Comparison of ENCODE assay signal across 9 mouse cellular contexts in genomic region chr4:41759206-41759605, GRCm38 (mm10). TPM values are rescaled to one million over a fixed set of nuclear protein-coding genes. Genes with fewer than 3 reads are reported as not detected.
A peak's percentile ranks its signal among the peaks of the same experiment; 100 is the strongest.
DNase-seq lines count a peak whose midpoint lies in the region; ATAC-seq and TF ChIP-seq lines count a peak whose summit lies in the region.
"Had no signal": no experiment of that assay in that cellular context is flagged by ENCODE, and none has a peak within 500 bp of the region (broad histone marks: within the 10 kb centered on the region; RNA-seq: fewer than 3 reads in every experiment).

No protein-coding gene starts in this region.

- H3K27ac ChIP-seq in kidney, embryonic 14.5 days (ENCODE audit: low read depth, low read length) = peak overlapping the region; percentile 68; the same call in 1 of the 2 replicates
- peak overlapping the region; percentile 89 for H3K27ac ChIP-seq in stomach, postnatal 0 days (replicated peaks)

- H3K4me1 ChIP-seq in kidney, embryonic 14.5 days (ENCODE audit: control insufficient read depth, insufficient read depth, low read length) = peaks cover 28% of the 10 kb centered on the region
- H3K4me1 ChIP-seq in stomach, postnatal 0 days (replicated peaks; ENCODE audit: control insufficient read depth, insufficient read depth) = peaks cover 11% of the 10 kb centered on the region; the same call in 1 of the 2 replicates

- no peak for ATAC-seq in kidney, embryonic 14.5 days (ENCODE audit: low FRiP score, low TSS enrichment)
- ATAC-seq in stomach, postnatal 0 days (ENCODE audit: low FRiP score, low TSS enrichment) = no peak
- ATAC-seq in inflammation-experienced regulatory T-cells, adult 6 months = no peak

- TF ChIP-seq EP300 in stomach, postnatal 0 days (optimal IDR thresholded peaks at IDR 0.05) = no peak

- H3K9me3 ChIP-seq in kidney, embryonic 14.5 days (ENCODE audit: control insufficient read depth, low read length) = no peaks in the 10 kb centered on the region
- H3K9me3 ChIP-seq in stomach, postnatal 0 days (ENCODE audit: control insufficient read depth, low read length) = no peaks in the 10 kb centered on the region

- no peak overlapping the region for H3K4me3 ChIP-seq in kidney, embryonic 14.5 days (ENCODE audit: low read length)
- H3K4me3 ChIP-seq in stomach, postnatal 0 days (ENCODE audit: low read depth, low read length) = no peak overlapping the region

- H3K36me3 ChIP-seq in kidney, embryonic 14.5 days (ENCODE audit: control insufficient read depth, insufficient read depth, low read length) = peaks cover 7% of the 10 kb centered on the region; the same call in 1 of the 2 replicates
- H3K36me3 ChIP-seq in stomach, postnatal 0 days (ENCODE audit: control insufficient read depth, insufficient read depth, low read length) = peaks cover 5% of the 10 kb centered on the region; the same call in 1 of the 2 replicates

- no peak for TF ChIP-seq CTCF in stomach, postnatal 0 days (IDR thresholded peaks at IDR 0.05; ENCODE audit: low read depth)

- H3K27me3 ChIP-seq in kidney, embryonic 14.5 days (ENCODE audit: control insufficient read depth, insufficient read depth, low read length) = no peaks in the 10 kb centered on the region
- H3K27me3 ChIP-seq in stomach, postnatal 0 days (ENCODE audit: control insufficient read depth, insufficient read depth, low read length) = no peaks in the 10 kb centered on the region

- DNase-seq in cerebellum, adult 8-10 months = peak; percentile 32
- no peak for DNase-seq in cerebellum, adult 11-12 months
- peak; percentile 36 for DNase-seq in right cerebral cortex, adult 18-20 months
- no peak for DNase-seq in right cerebral cortex, adult 2 months (ENCODE audit: low spot score in 2 of 2)
- peak; percentile 46 for DNase-seq in stomach, postnatal 0 days (ENCODE audit: low spot score)
- DNase-seq in thymus, postnatal 36 days = no peak
- DNase-seq: layer of hippocampus, adult 9-11 months had no signal

- peak overlapping the region; percentile 18; the same call in 1 of the 2 replicates for H3K9ac ChIP-seq in kidney, embryonic 14.5 days (ENCODE audit: low read depth, low read length)
- no peak overlapping the region for H3K9ac ChIP-seq in stomach, postnatal 0 days (ENCODE audit: low read length)

- H3K4me2 ChIP-seq in kidney, embryonic 14.5 days (replicated peaks; ENCODE audit: low read depth, low read length) = no peak overlapping the region
- no peak overlapping the region for H3K4me2 ChIP-seq in stomach, postnatal 0 days (replicated peaks; ENCODE audit: low read depth)

- 89% methylated on average over 9 of the region's 9 CpGs for WGBS in kidney, embryonic 14.5 days
- WGBS in stomach, postnatal 0 days = 74% methylated on average over 9 of the region's 9 CpGs

RNA-seq across cellular contexts. Expression of gene Sigmar1, which starts 3.2 kb away (rescaled TPM):
- polyA plus RNA-seq in kidney, embryonic 14.5 days (2014; fragmentation: Nextera tagmentation; extraction: Ambion mirVana) = 80.8 and 92.2 TPM in 2 replicates
- 41.6 and 43.9 TPM in 2 replicates for polyA plus RNA-seq in stomach, postnatal 0 days (2015; fragmentation: Nextera tagmentation; extraction: Ambion mirVana)
- 10 to 100 TPM; 31.8 to 42.9 (median 34.1) TPM for polyA plus RNA-seq in inflammation-experienced regulatory T-cells, adult 6 months (2017; shearing (Covaris generic))

RNA-seq across cellular contexts. Expression of gene Galt, which starts 4.2 kb away (rescaled TPM):
- polyA plus RNA-seq in kidney, embryonic 14.5 days (2014; fragmentation: Nextera tagmentation; extraction: Ambion mirVana) = 35.0 and 42.1 TPM in 2 replicates
- 27.4 and 31.3 TPM in 2 replicates for polyA plus RNA-seq in stomach, postnatal 0 days (2015; fragmentation: Nextera tagmentation; extraction: Ambion mirVana)
- polyA plus RNA-seq in inflammation-experienced regulatory T-cells, adult 6 months (2017; shearing (Covaris generic)) = 100 to 1,000 TPM in 1 of 3 experiments, 10 to 100 TPM in 2; 43.1 to 105 (median 70.1) TPM

RNA-seq across cellular contexts. Expression of gene Ccl27a, which starts 14.8 kb away (rescaled TPM):
- polyA plus RNA-seq in kidney, embryonic 14.5 days (2014; fragmentation: Nextera tagmentation; extraction: Ambion mirVana) = 36.5 and 42.3 TPM in 2 replicates
- polyA plus RNA-seq in stomach, postnatal 0 days (2015; fragmentation: Nextera tagmentation; extraction: Ambion mirVana) = 21.2 and 21.3 TPM in 2 replicates
- polyA plus RNA-seq in inflammation-experienced regulatory T-cells, adult 6 months (2017; shearing (Covaris generic)) = 10 to 100 TPM in 1 of 3 experiments, 1 to 10 TPM in 2; 4.7 to 11.9 (median 6.4) TPM

RNA-seq across cellular contexts. Expression of gene Arid3c, which starts 28.3 kb away (rescaled TPM):
- 0.12 TPM in 1 of 2 replicates, not detected in the other for polyA plus RNA-seq in kidney, embryonic 14.5 days (2014; fragmentation: Nextera tagmentation; extraction: Ambion mirVana)
- 0.05 and 0.07 TPM in 2 replicates for polyA plus RNA-seq in stomach, postnatal 0 days (2015; fragmentation: Nextera tagmentation; extraction: Ambion mirVana)
- polyA plus RNA-seq in inflammation-experienced regulatory T-cells, adult 6 months (2017; shearing (Covaris generic)) = not detected

RNA-seq across cellular contexts. Expression of gene Dctn3, which starts 36.2 kb away (rescaled TPM):
- 107 and 114 TPM in 2 replicates for polyA plus RNA-seq in kidney, embryonic 14.5 days (2014; fragmentation: Nextera tagmentation; extraction: Ambion mirVana)
- 129 TPM in 2 replicates for polyA plus RNA-seq in stomach, postnatal 0 days (2015; fragmentation: Nextera tagmentation; extraction: Ambion mirVana)
- 100 to 1,000 TPM in 1 of 3 experiments, 10 to 100 TPM in 2; 88.8 to 122 (median 95.5) TPM for polyA plus RNA-seq in inflammation-experienced regulatory T-cells, adult 6 months (2017; shearing (Covaris generic))

Comparison
In these comparisons a context has a peak if more than half of its experiments do, and no peak if none do; other contexts are left out.
1. DNase-seq: peak in cerebellum, adult 8-10 months (single experiment), right cerebral cortex, adult 18-20 months (single experiment) and stomach, postnatal 0 days (single experiment); none in cerebellum, adult 11-12 months (single experiment), right cerebral cortex, adult 2 months (0 of 2) and thymus, postnatal 36 days (0 of 2).